Mouse (Mus musculus): Measurements from ENCODE around the gene Tcta. TPM values are rescaled to one million over a fixed set of nuclear protein-coding genes. Genes with fewer than 3 reads are reported as not detected.
"Not testable (repeated sequence)": the region's sequence is repeated elsewhere in the genome, so short reads cannot be mapped to it uniquely, and the experiment has no call there.

Tcta gene
- total RNA-seq, 2 experiments from 2014 or later, result 30.0 to 35.6 TPM

GRCm38 (mm10) chr9:108318462-108318861 lies 12.5 kb upstream of the Tcta start:
- intact Hi-C loops (cut with DNase I), result no loop called here
- no peak for DNase-seq

GRCm38 (mm10) chr9:108317572-108317971 lies 11.6 kb upstream of the Tcta start:
- intact Hi-C loops (cut with DNase I), result no loop called here
- DNase-seq, result no peak

DNA sequence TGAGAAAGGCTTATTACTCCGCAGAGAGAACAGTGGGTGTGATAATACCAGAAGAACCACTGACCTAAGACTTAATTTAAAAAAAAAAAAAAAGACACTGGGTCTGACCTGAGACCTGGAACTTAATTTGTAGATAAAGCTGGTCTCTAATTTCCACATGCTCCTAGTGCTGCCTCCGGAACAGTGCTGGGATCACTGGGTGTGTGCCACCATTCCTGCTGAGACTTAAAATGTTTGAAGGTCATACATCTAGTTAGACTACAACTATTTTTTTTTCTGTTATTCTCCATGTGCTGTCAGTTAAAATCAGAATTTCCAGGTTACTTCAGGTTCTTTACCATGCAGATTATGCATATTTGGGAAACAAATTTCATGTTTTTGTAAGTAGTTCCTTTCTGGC lies 2.2 kb upstream of the Tcta start:
- DNase-seq, result no peak
- intact Hi-C loops (cut with DNase I), result no loop called here

- no peak for DNase-seq
- intact Hi-C loops (cut with DNase I), result no loop called here
These were observed 1.3 kb upstream of the Tcta start for GRCm38 (mm10) chr9:108307021-108307807.

GRCm38 (mm10) chr9:108306571-108306980 lies 616 bp upstream of the Tcta start:
- DNase-seq, result peak; percentile 79
- intact Hi-C loops (cut with DNase I), result no loop called here

DNA sequence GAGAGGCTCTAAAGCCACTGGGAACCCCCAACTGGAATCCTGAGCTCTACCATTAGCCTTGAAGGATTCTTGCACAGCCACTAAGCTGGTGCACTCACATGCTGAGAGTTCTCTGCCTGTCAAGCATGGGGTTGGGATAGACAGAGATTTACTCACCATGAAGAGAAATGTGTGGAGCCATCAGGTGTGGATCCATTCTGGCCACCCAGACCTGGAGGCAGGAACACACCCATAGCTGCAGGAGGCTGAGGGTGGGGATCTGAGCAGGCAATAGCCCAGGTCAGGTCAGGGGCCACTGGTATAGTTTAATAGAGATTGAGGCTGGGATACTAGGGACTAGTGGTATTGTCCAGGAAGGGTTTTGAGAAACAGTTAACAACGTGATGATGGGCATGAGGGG lies 790 bp downstream of the Tcta start:
- DNase-seq, result no peak
- intact Hi-C loops (cut with DNase I), result no loop called here

DNA sequence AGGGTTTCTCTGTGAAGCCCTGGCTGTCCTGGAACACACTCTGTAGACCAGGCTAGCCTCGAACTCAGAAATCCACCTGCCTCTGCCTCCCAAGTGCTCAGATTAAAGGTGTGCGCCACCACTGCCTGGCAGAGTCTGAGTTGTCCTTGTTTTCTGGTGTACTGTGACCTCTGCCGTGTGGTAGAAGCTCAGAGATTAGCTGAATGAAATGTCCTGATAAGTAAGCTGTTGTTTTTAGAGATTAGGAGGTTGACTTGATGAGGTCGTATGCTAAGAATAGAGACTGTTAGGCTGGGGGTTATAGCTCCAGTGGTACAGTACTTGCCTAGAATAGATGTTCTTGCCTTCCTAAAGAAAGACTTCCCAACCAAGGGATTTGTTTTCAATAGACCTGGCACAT lies 1.2 kb downstream of the Tcta start:
- no peak for DNase-seq
- intact Hi-C loops (cut with DNase I), result no loop called here

DNA sequence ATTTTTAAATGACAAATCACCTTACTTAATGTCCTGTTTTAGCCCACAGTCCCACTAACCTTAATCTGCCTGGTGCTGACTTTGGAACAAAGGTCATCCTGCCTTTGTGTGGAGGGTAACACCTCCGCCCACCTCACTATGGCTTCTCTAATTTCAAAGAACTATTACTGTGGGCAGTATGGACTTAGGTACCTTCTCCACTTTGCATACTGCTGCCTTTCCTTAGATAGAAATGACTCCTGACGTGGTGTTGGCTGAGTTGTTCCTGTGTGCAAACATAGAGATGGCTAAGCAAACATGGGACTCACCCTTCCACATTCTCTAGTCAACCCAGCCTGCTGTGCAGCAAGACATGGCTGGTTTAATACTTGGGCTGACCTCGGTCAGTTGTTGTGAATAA lies 4.1 kb downstream of the Tcta start:
- no peak for DNase-seq
- intact Hi-C loops (cut with DNase I), result no loop called here

DNA sequence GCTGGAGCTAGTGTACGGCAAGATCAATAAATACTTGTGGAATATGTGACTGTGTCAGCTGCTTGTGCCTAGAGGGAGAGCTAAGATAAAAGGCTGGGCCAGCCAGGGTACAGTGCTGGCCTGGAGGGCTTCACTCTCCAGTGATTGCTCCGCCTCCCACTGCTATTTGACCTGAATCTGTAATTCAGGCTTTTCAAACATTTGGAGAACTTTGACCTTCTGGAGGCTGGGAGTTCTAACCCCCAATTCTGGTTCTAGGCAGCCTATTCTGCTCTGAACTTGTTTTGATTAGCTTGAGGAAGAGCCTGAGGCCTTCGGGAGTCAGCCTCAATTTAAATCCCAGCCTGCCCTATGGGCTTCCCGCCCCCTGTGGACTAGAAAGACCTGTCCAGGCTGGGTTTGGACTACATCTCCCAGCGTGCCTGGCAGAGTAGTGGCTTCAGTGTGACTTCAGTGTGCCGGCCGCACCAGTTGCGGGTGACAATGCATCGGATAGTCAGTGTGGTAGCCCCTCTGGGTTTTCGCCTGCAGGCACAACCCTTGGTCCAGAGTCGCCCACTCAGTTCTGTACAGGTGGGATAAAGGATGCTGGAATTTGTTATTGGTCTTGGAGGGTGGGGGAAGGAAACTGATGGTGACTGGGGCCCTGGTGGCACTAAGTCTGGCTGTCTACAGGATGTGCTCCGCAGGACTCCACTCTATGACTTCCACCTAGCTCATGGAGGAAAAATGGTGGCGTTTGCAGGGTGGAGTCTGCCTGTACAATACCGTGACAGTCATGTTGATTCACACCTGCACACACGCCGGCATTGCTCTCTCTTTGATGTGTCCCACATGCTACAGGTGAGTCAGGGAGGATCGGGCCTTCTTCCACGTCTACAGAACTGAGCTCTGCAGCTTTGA lies 9.3 kb downstream of the Tcta start, which contains the start of gene Amt:
Gene Amt (plus strand): TSS at position 401 of the 903 bp plus-strand sequence.
- DNase-seq, result peak; percentile 31
- intact Hi-C loops (cut with DNase I), result no loop called here

GRCm38 (mm10) chr9:108290773-108291172 lies 15.2 kb downstream of the Tcta start:
- DNase-seq, result no peak
- intact Hi-C loops (cut with DNase I), result no loop called here

GRCm38 (mm10) chr9:108290016-108290750 lies 15.8 kb downstream of the Tcta start, which contains the start of gene Nicn1:
Nicn1 (plus strand) TSS chr9:108290429.
- peak; percentile 91 for DNase-seq
- intact Hi-C loops (cut with DNase I), result no loop called here

GRCm38 (mm10) chr9:108289347-108289746 lies 16.6 kb downstream of the Tcta start:
- intact Hi-C loops (cut with DNase I), result no loop called here
- no peak for DNase-seq

DNA sequence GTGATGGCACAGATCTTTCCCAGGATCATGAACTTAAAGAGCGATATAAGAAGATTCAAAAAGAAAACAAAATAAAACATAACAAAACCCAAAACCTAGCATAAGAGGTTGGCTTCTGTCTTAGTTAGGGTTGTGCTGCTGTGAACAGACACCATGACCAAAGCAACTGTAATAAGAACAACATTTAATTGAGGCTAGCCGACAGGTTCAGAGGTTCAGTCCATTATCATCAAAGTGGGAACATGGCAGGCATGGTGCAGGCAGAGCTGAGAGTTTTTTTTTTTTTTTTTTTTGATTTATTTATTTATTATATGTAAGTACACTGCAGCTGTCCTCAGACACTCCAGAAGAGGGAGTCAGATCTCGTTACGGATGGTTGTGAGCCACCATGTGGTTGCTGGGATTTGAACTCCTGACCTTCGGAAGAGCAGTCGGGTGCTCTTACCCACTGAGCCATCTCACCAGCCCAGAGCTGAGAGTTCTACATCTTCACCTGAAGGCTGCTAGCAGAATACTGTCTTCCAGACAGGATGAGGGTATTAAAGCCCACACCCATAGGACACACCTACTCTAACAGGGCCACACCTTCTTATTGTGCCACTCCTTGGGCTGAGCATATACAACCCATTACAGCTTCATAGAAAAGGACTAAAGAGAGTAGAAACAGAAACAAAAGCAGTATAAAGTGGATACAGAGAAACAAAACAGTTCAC lies 18.3 kb downstream of the Tcta start:
- intact Hi-C loops (cut with DNase I); DNase-seq: not testable (repeated sequence)

- intact Hi-C loops (cut with DNase I), result no loop called here
These were observed 21.6 kb downstream of the Tcta start for GRCm38 (mm10) chr9:108284410-108284809.

DNA sequence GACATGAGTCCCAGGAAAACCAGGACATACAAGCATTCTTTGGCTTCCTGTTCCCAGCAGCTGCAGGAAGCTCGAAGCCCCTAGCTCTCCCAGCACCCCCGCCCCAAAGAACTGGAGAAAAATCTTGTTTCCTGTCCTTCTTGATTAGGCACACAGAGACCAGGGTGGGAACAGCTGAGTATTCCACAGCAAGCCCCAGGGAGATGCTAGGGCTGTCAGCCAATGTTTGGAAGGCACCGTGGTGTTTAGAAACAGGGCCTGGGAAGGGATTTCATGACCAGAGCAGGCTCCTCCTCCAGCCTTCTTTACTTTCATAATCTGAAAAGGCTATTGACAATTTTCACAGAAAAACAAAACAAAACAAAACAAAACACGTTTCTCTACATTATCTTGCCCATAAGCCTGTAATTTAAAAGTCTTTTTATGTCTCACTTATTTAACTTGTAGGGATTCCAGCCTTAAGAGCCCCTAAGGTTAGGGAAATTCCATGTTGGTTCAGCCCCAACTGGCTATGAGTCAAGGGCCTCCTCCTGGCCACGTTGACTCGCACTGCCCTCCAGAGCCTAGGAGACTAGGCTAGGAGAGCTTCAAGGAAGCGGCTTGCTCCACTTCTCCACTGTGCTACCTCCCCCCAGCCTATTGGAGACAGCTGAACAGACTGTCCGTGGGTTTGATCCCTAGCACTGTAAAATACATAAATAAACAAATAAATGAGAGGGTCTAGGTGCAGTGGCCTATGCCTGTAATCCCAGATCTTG lies 25.7 kb downstream of the Tcta start:
- intact Hi-C loops (cut with DNase I), result no loop called here
- peak; percentile 75 for DNase-seq

More at GRCm38 (mm10) chr9:108284410-108284809, 21.6 kb downstream of the Tcta start:
- peak; percentile 69 for DNase-seq

DNA sequence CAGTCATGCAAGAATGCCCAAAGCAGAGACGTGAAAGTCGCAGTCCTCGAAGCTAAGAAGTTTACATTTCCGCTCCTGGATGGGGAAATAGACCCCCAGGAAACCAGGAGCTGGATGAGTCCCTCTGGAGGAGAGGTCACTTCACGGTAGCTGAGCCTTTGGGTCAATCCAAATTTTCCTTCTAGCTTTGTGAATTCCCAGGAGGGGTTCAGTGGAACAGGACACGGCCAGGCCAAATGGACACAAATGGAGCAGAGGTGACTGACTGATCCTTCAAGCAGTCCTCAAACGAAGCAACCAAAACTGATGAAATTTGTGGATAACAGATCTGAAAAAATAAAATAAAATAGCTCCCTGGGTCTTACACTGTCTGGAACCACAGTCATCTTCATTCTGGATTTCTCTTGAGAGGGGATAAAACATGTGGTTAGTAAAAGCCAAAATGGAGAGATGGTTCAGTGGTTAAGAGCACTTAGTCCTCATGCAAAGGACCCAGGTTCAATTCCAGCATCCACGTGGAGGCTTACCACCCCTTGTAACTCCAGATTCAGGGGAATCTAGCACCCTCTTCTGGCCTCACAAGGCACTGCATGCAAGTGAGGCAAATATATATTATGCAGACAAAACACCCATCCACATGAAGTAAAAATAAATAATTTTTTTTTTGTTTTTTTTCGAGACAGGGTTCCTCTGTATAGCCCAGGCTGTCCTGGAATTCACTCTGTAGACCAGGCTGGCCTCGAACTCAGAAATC lies 27.1 kb downstream of the Tcta start:
- peak; percentile 32 for DNase-seq
- intact Hi-C loops (cut with DNase I), result no loop called here

- DNase-seq, result no peak
- intact Hi-C loops (cut with DNase I), result no loop called here
These were observed 30.7 kb downstream of the Tcta start for GRCm38 (mm10) chr9:108275331-108275659.

DNA sequence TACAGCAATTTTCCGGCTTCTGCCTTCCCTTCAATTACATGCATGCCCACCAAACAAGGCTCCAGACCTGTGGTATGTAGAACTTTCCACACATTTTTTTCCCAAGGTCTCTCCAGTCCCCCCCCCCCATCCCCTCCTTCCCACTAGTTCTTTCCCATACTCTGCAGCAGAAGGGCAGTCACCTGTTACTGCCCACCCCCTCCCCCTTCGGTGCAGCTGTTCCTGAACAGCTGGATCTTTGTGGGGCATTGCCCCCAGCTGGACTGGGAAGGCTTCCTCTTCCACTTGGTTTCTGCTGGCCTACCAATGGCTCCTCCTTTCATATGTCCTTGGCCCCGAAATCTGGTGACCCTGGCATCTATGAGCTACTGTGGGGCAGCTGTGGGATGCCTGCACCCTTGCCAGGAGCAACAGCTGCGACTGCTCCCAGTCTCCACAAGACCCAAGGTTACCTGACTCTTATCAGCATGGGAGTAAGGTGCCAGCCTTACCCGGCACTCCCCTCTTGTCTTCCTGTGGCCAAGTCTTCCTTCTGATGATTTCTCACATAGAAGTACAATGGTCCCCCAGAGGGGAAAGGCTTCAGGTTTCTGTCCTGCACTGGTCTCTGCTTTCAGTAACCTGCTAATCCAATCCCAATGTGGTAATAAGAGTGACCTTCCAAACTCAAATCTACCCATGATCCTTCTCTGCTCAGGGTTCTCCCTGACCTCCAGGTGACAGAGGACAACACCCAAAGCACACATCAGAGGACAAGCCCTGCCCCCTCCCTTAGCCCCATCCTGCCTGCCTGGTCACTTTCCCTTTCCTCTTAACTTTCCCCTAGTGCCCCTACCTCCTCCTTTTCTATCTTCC lies 31.3 kb downstream of the Tcta start:
- intact Hi-C loops (cut with DNase I), result no loop called here
- no peak for DNase-seq

Measured in left cerebral cortex, postnatal 4 days (tissue).